Mouse (Mus musculus) G1E-ER4 (cell line): Measurements from ENCODE around the gene Tcf20. TPM values are rescaled to one million over a fixed set of nuclear protein-coding genes. Genes with fewer than 3 reads are reported as not detected.

ENCODE experiments used
- GATA1 ChIP-seq: IDR thresholded peaks from one replicate; pipeline ENCODE4 v1.8.0; 2012; ENCODE audit warnings: low read length, inconsistent platforms
- polyA plus RNA-seq: library from polyadenylated mRNA; stranded (reverse); fragments of >175 nt; gene quantifications from 2 replicates; pipeline ENCODE4 v1.2.3, GENCODE M21; 2012

Tcf20 gene
- polyA plus RNA-seq, 1 experiment = 23.2 TPM

DNA sequence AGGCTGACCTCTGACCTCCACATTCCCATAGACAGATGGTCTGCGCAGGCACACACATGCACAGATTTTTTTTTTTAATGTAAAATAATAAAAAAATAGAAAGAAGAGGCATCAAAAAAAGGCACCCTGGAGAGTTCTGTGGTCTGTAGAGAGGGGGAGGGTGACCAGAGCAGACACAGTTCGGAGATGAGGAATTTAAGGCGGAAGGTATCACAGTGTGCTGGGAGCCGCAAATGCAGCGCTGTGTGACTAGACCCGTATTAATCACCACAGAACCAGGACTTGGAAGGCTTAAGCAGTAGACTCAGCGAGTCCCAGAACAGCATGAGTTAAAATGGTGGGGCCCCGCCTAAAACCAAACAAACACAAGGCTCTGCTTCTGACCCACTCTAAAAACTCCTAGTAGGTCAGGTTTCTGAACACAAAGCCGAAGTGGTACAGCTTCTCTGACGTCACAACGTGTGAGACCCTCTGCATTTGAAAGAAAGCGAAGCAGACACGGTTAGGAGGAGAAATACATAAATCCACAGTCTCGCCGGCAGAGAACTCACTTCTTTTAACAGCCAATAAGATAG lies 19.8 kb upstream of the Tcf20 start:
- TF ChIP-seq GATA1 = no peak

DNA sequence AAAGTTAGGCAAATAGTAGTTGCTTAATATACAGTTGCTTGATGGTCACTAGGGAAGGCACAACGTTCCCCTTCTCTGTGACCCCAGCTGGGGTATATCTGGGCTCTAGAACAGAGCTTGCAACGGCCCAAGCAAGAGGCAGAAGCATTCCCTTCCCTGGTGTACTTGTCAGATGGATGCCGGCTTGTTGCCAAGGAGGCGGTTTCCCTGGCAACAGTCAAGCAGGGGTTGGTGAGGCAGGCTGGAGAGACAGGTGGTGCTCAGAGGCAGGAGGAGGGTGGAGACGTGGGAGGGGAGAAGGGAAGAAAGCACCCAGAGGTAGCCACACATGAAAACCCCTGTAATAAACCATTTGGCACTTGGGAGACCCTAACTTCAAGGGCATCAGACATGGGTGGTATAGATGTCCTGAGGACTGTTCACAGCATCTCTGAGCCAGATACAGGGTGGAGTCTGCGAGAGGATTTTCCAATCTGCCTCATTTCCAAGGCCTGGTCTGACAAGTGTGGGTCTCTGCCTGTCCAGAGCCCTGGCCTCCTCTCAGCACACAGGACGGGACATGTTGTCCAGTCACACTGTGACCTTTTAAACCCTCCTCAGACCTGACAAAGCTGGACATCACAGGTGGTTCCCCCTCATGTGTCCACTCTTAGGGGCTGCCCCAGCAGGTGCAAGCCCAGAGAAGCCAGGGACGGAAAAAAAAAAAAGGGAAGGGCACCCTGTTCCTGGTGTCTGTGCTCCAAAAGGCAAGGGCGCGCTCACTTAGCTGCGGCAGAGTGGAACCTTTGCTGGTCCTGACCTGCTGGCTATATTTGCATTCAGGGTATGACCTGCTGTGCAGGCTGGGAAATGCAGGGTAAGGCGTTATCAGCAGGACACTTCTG lies 15.2 kb upstream of the Tcf20 start:
- no peak for TF ChIP-seq GATA1

DNA sequence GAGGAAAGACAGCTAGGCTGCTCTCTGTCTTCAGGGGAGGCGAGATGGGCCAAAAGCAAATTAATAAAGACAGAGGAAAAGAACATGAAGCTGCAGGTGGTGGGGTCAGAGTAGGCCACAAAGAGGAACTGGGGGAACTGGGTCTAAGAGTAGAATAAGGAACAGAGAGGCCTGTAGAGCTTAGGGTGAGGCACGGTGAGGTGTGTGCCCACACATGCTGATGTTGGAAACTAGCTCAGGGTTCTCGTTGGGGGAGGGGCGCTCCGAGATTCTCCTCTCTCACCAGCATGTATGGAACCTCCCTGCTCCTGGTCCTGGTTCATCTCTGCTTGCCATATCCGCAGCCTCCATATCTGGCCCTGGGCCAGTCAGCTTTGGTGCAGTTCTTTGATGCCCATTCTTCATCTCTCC lies 11.1 kb upstream of the Tcf20 start:
- no peak for TF ChIP-seq GATA1

DNA sequence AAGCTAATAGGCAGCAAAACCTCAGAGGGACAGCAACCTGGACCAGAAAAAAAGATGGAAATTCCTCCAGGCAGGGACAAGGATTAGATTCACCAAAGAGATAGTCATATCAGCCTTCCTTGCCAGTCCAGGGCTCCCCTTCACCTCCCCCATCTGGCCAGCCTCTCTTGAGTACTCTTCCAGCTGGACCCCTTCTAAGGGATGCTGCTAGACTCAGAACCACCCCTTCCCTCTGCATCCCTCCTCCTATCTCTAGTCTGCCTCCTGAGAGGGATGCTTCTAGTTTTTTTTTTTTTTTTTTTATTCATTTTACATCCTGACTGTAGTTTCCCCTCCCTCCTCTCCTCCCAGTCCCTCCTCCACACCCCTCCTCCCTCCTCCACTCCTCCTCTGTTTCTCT lies 8.8 kb upstream of the Tcf20 start:
- TF ChIP-seq GATA1 = no peak

DNA sequence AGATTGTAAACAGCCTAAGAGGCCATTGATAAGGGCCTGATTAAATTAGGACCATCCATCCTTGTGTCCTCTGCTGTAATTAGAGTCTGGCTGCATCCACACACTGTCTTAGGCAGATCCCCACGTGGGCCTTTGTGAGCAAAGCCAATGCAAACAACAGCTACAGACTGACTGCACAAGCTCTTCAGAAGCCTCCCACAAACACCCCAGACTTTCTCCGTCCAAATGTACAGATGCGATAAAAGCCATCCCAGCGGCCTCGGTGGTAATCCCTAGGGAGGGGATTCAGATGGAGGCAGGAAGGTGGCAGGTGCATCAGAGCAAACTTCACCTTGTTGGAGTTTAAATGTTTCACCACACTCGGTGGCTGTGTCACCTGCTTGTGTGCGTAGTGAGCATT lies 7.6 kb upstream of the Tcf20 start:
- TF ChIP-seq GATA1 = no peak

DNA sequence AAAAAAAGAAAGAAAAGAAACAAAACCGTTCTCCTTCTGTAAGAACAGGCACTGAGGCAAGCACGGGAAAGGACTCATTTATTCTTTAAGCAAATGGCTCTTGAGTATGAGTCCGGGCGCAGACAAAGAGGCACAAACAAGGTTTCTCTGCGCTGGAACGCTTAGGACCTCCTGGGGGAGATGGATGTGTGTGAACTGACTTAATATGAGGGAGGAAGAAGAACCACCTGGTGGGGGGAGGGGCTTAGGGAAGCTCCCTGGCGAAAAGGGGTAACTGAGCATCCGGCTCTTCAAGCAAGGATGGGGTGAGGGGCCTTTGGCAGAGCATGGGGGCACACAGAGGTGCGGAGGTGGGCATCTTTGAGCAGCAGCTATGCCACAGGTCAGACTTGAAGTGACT lies 5.2 kb upstream of the Tcf20 start:
- TF ChIP-seq GATA1 = no peak

DNA sequence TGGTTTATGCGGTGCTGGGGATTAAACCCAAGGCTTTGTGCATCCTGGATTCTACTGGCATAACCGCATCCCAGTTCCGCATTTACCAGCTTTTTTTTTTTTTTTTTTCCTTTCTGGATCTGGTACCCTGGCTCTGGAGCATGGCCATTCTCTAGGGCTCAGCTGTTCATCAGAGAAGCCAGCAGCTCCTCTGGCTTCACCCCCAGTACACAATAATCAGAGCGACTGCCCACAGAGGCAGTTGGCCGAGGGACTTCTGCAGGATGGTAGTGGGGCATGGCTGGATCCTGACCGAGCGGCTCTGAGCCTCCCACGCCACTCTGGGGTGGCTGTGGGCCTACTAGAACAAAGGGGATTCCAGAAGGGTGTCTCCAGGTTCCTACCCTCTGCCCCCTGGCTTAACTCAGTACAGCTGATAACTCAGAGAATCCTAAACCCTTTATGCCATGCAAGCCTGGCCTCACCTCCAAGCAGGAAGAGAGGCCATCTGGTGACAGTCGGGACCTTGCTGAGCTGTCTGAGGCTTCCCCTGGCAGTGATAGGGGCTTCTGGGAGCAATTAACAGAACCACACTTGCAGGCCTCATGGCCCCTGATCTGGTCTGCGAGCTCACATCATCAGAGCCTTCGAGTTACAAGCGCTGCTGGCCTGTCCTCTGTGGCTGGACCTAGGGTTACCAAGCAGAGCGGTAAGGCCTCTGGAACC lies 4.6 kb upstream of the Tcf20 start:
- no peak for TF ChIP-seq GATA1

DNA sequence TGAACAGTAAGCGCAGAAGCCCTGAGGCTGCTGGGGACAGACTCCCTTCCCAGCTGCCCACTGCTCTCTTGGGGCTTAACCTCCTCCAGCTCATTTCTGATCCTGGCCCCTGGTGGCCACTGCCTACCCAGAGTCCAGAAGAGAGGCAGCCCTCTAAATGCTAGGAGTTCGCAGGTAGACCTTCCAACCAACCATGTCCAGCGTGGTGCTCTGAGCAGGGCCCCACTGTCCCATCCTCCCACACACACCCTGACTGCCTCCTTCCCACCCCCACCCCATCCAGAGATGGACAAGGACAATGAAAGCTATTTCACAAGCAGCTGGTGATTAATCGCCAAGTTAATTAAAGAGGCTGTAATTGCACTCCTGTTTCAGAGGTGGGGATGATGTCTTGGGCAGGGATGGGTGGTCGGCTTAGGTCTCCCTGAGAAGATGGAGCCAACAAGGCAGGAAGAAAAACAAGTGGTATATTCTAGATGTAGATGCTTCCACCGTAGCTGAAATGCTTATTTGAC lies 1.6 kb upstream of the Tcf20 start:
- no peak for TF ChIP-seq GATA1

DNA sequence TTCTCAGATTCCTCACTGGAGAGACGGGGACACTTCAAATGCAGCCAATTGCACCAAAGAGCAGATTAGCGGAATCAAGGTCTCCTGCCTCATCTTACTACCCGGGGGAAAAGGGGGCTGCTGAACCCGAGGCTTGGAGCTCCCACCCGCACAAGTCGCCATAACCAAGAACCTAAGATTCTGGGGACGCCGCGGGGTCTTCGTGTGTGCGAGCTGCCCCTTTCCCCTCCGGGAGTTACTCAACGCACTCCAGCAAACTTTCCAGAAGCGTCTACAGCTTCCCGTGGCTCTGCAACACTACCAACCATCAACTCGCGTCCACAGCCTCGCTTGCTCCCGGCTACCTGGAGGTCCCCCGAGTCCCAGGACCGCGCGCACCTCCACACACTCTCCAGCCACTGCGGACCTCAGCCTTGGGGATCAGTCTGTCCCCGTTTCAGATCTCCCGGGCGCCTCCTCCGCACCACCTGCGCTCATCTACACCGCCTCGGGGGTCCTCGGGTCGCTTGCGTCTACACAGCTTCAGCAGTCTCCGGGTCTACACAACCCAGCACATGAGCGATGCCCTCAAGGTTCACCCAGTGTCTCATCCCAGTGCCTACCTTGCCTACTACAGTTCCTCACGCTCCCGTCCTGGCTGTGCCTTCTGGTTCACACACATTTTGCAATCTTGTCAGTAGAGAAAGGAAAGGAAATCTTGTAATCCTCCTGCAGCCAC lies 499 bp downstream of the Tcf20 start:
- no peak for TF ChIP-seq GATA1

DNA sequence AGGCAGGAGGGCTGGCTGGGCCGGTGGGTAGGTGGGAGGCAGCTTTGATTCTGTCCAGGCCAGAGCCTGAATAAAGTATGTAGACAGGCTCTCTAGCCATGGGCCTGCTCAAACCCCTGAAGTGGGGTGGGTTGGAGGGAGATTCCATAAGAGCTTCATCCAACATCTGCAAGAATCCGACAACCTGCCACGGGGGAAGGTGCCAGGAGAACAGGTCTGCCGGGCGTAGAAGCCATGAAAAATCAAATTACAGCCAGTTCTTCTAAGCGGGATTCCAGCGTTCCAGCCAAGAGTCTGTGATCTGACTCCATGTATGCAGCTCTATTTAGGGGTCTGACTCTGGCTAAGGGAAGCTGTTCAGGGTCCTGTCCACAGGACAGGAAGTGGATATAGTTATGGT lies 3.1 kb downstream of the Tcf20 start:
- no peak for TF ChIP-seq GATA1

DNA sequence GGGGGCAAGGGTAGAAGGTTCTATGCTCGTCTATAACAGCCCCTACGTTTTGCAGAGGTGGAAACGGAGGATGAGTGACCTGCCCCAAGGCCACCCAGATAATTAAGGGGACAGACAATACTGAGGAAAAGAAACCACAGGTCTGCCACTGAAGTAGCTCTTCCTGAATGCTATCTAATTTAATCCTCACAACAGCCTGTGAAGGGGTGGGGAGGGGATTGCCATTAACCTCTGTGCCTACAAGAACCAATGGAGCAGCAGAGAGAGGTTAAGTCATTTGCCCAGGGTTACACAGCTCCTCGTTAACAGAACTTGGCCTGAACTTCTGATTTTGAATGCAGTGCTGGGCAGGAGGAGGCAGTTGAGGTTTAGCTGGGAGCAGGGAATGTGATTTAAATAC lies 3.6 kb downstream of the Tcf20 start:
- no peak for TF ChIP-seq GATA1

DNA sequence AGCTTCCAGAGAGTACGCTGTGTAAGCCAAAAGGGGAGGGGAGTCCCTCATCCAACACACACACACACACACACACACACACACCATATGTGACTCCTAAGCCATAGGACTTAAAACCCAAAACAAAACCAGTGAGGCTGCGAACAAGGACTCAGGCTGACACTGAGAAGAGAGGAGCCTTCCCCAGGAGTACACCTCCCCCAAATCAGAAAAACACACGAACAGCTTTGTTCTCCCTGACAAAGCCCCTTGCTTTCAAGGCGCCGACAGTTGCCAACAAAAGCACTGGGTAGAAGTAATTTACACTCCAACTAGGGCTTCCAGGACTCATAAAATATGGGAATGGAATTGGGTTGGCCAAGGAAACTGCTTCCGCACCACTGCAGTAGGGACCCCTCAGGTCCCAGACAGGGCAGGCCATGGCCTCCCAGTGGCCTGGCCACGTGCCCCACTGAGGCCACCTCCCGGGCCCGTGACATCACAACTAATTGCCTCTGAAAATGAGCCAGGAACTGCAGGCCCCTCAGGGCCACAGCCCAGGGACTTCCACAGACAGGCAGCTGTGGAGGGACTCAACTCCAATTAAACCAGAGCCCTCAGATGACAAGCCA lies 4.2 kb downstream of the Tcf20 start:
- no peak for TF ChIP-seq GATA1

DNA sequence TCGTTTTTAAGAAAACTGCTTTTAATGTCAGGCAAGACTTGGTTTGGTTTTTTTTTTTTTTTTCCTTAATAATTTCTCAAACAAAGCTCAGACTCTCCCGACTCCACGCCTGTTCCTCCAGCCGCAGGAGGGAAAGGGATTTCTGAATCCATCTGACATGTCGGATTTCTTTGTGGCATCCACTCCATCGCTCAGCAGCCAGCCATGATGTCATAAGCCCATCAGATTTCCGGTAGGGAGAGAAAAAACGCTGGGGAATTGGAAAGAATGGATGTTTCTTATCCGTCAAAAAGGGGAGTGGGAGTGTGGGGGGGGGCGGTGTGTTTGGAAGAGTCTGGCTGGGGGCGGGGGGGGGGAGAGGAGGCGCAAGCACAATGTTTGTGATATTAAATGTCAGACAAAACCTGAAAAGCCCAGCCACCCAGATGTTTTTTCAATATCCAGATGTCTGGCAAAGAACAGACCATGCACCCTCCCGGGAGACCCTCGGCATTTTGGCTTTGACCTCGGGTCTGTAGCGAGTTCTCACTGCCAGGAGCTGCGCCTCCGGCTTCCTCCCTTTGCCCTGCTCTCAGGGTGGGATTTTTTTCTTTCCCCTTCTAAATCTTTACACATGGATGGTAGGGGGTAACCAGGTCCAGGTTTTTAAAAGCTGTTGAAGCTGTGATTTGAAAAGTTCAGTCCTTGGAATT lies 4.8 kb downstream of the Tcf20 start:
- no peak for TF ChIP-seq GATA1

DNA sequence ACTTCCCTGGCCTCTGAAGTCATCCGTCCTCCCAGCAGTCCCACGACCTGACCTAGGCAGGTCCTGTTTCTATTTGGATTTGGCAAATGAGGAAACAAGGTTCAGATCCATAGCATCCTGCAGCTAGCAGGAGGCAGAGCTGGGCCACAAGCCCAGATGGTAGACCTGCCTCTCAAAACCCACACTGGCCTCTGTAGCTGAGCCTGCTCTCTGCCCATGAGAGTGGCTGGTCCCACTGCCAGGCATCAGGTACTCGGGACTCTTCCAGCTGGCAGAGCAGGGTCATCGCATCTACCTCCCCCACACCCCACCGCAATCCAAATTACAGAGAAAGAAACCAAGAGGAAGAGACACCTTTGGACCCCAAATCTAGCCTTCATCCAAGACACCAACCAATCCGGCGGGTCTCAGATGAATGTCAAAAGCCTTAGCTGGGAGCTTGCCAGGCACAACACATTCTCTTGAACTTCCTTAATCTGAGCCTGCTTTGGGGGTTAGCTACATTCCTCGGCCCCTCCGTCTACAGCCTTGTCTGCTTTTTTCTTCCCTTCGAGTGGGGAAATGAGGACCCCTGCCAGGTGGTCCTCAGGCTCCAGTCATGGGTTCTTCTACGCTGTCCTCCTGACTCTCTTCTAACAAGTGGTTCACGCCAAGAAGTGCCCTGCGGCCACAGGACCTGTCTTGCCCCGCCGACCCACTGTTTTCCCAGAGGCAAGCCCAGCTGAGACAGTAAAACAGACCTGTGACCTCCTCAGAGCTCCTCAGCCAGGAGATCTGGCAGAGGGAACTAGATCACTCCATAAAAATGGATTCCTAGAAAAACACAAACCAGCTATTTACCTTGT lies 5.8 kb downstream of the Tcf20 start:
- no peak for TF ChIP-seq GATA1

DNA sequence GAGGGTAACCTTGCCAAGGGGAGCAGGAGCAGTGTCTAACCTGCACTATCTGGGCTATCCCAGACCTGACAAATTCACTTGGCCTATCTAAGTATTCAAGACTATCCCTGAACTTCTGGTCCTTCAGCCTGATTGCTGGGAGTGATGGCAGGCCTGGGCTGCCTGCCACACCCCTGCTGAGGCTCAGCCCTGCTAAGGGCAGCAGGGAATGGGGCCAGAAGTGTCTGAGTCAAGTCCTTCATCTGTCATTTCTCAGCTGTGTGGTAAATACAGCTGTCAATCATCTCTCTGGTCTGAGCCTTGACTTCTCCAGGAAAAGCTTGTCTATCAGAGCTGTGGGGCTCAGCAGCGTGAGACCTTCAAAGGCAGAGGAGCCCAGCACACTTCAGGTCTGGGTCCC lies 8.1 kb downstream of the Tcf20 start:
- no peak for TF ChIP-seq GATA1
